Mouse (Mus musculus): ENCODE measurements around the gene Slc7a6. TPM values are rescaled to one million over a fixed set of nuclear protein-coding genes. Genes with fewer than 3 reads are reported as not detected.
A peak's percentile ranks its signal among the peaks of the same experiment; 100 is the strongest.

Gene Slc7a6
- polyA plus RNA-seq, 1 experiment from 2014 or later, result 63.8 TPM

DNA sequence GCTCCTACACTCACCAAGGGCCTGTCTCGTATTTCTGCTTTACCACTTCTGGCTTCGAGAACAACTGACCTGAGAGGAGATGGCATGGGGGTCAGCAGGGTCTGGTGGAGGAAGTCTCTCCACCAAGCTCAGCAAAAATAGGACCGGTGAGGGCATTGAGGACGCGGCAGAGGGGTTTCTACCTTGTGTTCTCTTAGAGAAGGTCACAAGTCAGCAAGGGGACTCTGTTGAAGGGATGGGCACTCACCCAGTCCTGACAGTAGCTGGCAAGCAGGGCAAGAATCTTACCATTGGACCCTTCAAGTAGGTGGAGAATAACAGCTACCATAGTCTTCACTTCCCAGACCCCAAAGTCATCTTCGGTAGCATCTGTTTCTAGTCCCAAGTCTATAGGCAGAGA, 34.7 kb upstream of the Slc7a6 start:
- peaks cover 38% of the 10 kb centered on the region for H3K36me3 ChIP-seq
- H3K9me3 ChIP-seq, result no peaks in the 10 kb centered on the region
- ATAC-seq (ENCODE audit: low FRiP score, low read depth), result no peak
- H3K4me3 ChIP-seq, result no peak overlapping the region
- no peak overlapping the region for H3K9ac ChIP-seq (replicated peaks)
- H3K27me3 ChIP-seq, result peaks cover 61% of the 10 kb centered on the region
- 73% methylated on average over 6 of the region's 6 CpGs for WGBS
- H3K4me1 ChIP-seq, result peaks cover 30% of the 10 kb centered on the region
- H3K4me2 ChIP-seq (replicated peaks), result no peak overlapping the region
- no peak overlapping the region for H3K27ac ChIP-seq (replicated peaks)

DNA sequence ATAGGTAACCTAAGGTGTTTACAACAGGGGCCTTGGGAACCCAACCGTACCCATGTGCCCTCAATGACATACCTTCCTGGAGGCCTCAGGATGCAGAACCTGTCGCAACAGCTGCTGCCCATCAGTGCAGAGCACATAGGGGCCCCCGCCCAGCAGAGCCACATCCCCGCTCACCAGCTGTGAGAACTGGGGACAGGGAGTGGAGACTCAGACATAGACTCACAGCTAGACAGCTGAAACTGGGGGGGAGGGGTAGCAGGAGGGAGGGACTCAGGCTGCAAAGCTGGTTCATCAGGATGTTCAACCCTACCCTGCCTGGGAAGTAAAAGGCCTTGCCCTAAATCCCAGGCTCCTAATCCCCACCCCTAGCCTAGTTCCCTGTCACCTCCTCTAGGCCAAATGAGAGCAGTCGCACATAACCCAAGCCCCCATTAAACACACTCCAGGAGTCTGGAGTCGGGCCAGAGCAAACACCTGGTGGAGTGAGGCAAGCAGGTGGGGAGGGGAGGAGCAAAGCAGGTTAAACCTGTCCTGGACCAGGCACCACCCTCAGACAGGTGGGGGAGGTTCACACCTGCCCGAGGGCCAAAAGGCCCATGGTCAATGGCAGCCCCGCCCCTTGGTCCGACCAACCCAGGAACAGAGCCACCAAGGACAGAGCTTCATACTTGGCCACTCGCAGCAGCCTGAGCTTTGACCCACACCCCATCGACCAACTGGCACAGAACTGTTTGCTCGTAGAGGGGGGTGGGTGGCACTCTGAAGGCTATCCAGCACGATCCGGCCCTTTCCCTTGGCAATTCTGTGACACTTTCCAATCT, 33.7 kb upstream of the Slc7a6 start:
- no peak for ATAC-seq (ENCODE audit: low FRiP score, low read depth)
- no peak overlapping the region for H3K9ac ChIP-seq (replicated peaks)
- H3K4me3 ChIP-seq, result no peak overlapping the region
- H3K4me2 ChIP-seq (replicated peaks), result no peak overlapping the region
- H3K36me3 ChIP-seq, result peaks cover 30% of the 10 kb centered on the region
- H3K9me3 ChIP-seq, result no peaks in the 10 kb centered on the region
- peaks cover 30% of the 10 kb centered on the region for H3K4me1 ChIP-seq
- WGBS, result 23% methylated on average over 14 of the region's 14 CpGs
- H3K27me3 ChIP-seq, result peaks cover 71% of the 10 kb centered on the region
- no peak overlapping the region for H3K27ac ChIP-seq (replicated peaks)

DNA sequence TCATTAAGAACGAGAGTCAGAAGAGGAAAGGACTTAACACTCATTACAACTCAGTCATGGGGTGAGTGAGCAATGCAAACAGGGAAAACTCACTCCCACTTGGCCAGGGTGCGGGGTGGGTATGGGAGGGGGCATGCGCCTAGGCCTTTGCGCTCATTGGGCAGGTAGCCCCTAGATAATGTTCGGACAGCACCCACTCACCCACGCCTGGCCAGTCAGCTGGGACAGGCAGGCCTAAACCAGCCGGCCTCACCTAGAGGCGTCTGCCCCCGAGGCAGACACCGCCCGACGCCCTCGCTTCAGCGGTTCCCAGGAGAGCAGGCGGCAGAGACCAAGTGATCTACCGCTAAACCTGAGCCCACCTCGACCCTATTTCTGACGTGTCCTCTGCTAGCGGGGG, 33.0 kb upstream of the Slc7a6 start:
- Histone ChIP-seq H3K27ac (replicated peaks) (no peak overlapping the region), H3K9ac (replicated peaks) (no peak overlapping the region), H3K4me3 (peak overlapping the region; percentile 43), H3K4me1 (peaks cover 30% of the 10 kb centered on the region), H3K4me2 (replicated peaks) (peak overlapping the region; percentile 65), H3K27me3 (peaks cover 77% of the 10 kb centered on the region), H3K36me3 (peaks cover 23% of the 10 kb centered on the region), H3K9me3 (no peaks in the 10 kb centered on the region)
- ATAC-seq (ENCODE audit: low FRiP score, low read depth), result peak; percentile 32; the same call in 1 of the 2 replicates
- WGBS, result 7% methylated on average over 19 of the region's 19 CpGs

DNA sequence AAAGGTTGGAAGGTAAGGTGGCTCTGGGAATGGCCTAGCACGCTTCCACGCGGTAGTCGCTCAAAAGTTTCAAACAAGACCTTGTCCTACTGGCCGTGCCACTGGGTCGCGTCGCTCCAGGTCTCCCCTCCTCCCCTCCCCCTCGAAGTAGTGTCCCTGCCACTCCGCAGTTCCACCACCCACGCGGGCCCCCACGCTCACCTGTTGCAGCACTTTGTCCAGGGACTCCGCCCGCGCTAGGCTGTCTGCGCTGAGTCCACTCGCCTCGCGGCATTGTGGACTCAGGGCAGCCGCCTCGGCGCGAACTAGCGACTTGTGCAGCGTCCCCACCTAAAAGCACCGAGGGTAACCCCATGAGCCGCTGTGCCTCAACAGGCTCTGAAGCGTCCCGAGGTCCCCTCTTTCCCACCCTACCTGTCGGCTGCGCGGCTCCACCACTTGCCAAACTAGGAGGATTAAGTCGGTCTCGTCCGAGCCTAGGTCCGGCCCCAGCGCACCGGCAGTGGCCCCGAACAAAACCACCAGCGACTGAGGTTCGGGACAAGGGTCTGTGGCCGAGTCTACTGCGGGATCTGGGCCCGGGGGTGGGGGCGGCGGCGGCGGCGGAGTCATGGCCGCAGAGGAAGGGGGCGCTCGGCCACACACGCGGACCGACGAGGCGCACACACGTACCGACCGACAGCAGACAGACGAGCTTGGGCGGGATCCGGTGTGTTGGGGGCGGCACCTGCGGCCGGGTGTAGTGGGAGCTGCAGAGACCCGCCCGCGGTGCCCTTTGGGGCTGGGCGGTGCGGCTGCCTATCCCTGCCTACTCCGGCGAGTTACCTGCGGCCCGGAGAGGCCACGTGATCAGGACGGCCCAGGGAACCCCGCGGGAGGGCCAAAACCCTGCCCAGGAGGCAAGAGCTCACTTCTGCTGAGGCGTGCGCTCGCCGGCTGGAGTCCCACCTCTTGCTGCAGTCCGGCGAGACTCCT, 32.2 kb upstream of the Slc7a6 start, which contains the start of gene Esrp2:
TSS of gene Esrp2 (minus strand) at position 819 of the 975 bp plus-strand sequence.
- Histone ChIP-seq H3K4me3 (peak within 1 kb of the TSS; percentile 43), H3K27me3 (peaks cover 77% of the 10 kb centered on the region), H3K4me2 (replicated peaks) (peak within 1 kb of the TSS; percentile 65), H3K4me1 (peaks cover 30% of the 10 kb centered on the region), H3K27ac (replicated peaks) (no peak within 1 kb of the TSS), H3K36me3 (peaks cover 15% of the 10 kb centered on the region; the same call in 1 of the 2 replicates), H3K9me3 (no peaks in the 10 kb centered on the region), H3K9ac (replicated peaks) (peak within 1 kb of the TSS; percentile 37)
- WGBS, result under 1% methylated on average over 85 of the region's 86 CpGs
- ATAC-seq (ENCODE audit: low FRiP score, low read depth), result no peak; the same call in 1 of the 2 replicates

DNA sequence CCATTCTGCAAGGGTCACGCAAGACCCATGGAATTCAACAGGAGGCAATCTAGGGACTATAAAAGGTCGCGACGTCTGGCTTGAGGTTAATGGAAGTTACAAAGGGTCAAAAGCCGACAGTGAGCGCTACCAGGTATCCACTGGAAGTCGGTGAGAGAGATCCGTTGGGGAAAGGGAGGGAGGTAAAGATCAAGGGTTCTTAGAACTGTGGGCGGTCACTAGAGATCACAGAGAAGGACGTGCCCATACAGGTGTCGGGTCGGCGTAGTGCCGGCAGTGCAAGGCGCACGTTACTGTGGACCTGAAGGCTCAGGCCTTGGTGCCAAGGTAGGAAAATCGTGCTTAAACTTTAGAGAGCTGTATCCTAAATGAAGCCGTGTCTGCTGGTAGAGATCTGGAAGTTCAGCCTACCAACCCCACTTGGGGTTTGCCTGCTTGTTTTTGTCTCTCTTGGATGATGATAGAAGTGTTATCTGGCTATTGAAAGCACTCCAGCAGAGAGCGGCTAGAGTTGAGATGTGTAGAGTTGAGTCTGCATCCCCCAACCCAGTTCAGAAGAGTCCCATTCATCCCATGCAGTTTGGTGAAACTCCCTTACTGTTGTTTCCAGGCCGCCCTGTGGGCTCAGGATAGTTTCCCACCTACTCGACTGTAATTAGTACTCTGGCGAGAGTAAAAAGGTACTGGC, 31.3 kb upstream of the Slc7a6 start:
- Histone ChIP-seq H3K36me3 (peaks cover 6% of the 10 kb centered on the region; the same call in 1 of the 2 replicates), H3K4me3 (peak overlapping the region; percentile 43), H3K27me3 (peaks cover 77% of the 10 kb centered on the region), H3K4me1 (peaks cover 30% of the 10 kb centered on the region), H3K4me2 (replicated peaks) (peak overlapping the region; percentile 65), H3K9me3 (no peaks in the 10 kb centered on the region), H3K27ac (replicated peaks) (no peak overlapping the region), H3K9ac (replicated peaks) (peak overlapping the region; percentile 37; the same call in 1 of the 2 replicates)
- ATAC-seq (ENCODE audit: low FRiP score, low read depth), result no peak
- WGBS, result 3% methylated on average over 22 of the region's 22 CpGs

DNA sequence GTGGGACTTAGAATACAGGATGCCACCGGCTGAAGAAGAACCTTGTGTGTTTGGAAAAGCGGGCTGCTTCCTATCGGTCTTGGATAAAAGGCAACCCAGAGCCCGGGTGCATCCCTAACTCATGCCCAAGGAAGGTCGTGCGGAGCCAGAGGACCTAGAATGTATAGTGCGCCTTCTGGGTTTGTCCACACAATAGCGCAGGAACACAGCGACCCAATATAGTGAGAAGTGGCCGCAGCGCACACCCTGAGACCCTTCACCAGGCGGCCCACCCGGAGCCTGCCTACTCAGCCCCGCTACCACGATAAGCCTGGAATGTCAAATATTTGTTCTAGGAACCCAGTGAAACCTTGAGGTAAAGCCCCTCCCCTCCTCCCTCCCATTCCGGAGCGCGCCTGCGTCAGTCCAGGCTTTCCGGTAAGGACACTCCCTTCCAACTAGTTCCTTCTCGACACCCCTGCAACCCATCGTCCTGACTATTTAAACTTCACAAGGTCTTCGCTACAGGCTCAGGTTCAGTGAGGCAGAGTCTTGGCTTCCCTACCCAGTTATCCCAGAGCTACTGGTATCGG, 30.7 kb upstream of the Slc7a6 start:
- WGBS, result 1% methylated on average over 24 of the region's 24 CpGs
- peak overlapping the region; percentile 39 for H3K9ac ChIP-seq (replicated peaks)
- no peaks in the 10 kb centered on the region for H3K9me3 ChIP-seq
- H3K27me3 ChIP-seq, result peaks cover 76% of the 10 kb centered on the region
- no peak overlapping the region for H3K27ac ChIP-seq (replicated peaks)
- peaks cover 30% of the 10 kb centered on the region for H3K4me1 ChIP-seq
- peak overlapping the region; percentile 43 for H3K4me3 ChIP-seq
- H3K4me2 ChIP-seq (replicated peaks), result peak overlapping the region; percentile 65
- no peaks in the 10 kb centered on the region for H3K36me3 ChIP-seq
- no peak for ATAC-seq (ENCODE audit: low FRiP score, low read depth)

DNA sequence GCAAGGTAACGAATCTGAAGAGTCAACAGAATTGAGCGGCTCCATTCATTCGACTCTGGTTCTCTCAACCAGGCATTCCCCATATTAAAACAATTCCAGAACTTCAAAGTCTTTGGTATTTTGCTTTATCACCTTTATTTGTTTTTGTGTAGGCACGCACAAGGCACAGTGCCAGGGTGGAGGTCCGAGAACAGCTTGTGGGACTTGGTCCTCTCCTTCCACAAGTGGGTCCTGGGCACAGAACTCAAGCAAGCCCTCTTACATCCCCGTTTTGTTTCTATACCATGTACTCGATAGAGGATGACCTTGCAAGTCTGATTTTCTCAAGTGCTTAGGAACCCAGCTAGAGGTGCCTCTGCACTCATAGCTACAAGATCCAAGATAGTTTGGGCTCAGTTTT, 30.0 kb upstream of the Slc7a6 start:
- no peaks in the 10 kb centered on the region for H3K9me3 ChIP-seq
- peaks cover 30% of the 10 kb centered on the region for H3K4me1 ChIP-seq
- ATAC-seq (ENCODE audit: low FRiP score, low read depth), result no peak
- H3K36me3 ChIP-seq, result no peaks in the 10 kb centered on the region
- H3K27me3 ChIP-seq, result peaks cover 70% of the 10 kb centered on the region
- no peak overlapping the region for H3K27ac ChIP-seq (replicated peaks)
- H3K4me2 ChIP-seq (replicated peaks), result peak overlapping the region; percentile 65
- peak overlapping the region; percentile 43 for H3K4me3 ChIP-seq
- peak overlapping the region; percentile 39; the same call in 1 of the 2 replicates for H3K9ac ChIP-seq (replicated peaks)
- 16% methylated on average over 7 of the region's 7 CpGs for WGBS

DNA sequence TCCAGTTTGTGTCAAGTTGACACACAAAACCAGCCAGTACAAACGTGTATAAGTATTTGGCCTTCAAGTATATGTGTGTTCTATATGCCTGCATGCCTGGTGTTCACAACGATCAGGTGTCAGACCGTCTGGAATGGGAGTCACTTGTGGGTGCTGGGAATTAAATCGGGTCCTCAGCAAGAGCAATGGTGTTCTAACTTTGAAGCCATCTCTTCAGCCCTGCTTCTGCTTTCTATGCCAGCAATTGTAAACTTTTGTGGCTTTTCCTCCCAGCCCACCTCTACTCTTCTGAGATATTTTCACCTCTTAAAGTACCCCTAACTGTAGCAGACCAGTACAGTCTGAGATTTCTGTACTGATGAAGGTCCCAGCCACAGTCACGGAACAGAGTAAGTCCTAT, 28.5 kb upstream of the Slc7a6 start:
- 75% methylated on average over 5 of the region's 5 CpGs for WGBS
- peaks cover 54% of the 10 kb centered on the region for H3K27me3 ChIP-seq

DNA sequence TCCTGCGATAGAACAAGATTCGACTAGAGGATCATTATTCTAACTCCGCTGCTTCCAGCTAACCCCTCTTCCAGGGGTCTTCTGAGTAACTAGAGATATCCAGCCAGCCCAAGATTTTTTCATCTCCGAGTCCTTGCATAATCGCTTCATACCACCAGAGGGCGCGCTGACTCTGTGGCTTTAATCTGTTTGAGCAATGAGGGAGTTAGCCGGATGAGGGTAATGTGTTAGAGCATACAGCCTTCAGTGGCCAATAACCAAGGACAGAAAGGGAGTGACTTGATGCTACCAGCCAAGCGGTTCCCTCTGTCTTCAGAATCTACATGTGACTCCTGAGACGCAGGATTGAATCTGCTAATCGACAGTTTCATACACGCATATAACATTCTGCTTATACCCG, 27.9 kb upstream of the Slc7a6 start:
- H3K4me2 ChIP-seq (replicated peaks), result no peak overlapping the region
- H3K27me3 ChIP-seq, result peaks cover 48% of the 10 kb centered on the region
- H3K27ac ChIP-seq (replicated peaks), result no peak overlapping the region
- no peaks in the 10 kb centered on the region for H3K36me3 ChIP-seq
- no peak overlapping the region for H3K9ac ChIP-seq (replicated peaks)
- no peaks in the 10 kb centered on the region for H3K9me3 ChIP-seq
- no peak overlapping the region for H3K4me3 ChIP-seq
- 22% methylated on average over 13 of the region's 13 CpGs for WGBS
- H3K4me1 ChIP-seq, result peaks cover 29% of the 10 kb centered on the region
- ATAC-seq (ENCODE audit: low FRiP score, low read depth), result peak; percentile 68; the same call in 1 of the 2 replicates

More for the DNA sequence above, 28.5 kb upstream of the Slc7a6 start:
- Histone ChIP-seq H3K9me3 (no peaks in the 10 kb centered on the region), H3K4me2 (replicated peaks) (no peak overlapping the region), H3K4me3 (no peak overlapping the region), H3K27ac (replicated peaks) (no peak overlapping the region), H3K4me1 (peaks cover 30% of the 10 kb centered on the region), H3K36me3 (no peaks in the 10 kb centered on the region), H3K9ac (replicated peaks) (no peak overlapping the region)
- no peak for ATAC-seq (ENCODE audit: low FRiP score, low read depth)

DNA sequence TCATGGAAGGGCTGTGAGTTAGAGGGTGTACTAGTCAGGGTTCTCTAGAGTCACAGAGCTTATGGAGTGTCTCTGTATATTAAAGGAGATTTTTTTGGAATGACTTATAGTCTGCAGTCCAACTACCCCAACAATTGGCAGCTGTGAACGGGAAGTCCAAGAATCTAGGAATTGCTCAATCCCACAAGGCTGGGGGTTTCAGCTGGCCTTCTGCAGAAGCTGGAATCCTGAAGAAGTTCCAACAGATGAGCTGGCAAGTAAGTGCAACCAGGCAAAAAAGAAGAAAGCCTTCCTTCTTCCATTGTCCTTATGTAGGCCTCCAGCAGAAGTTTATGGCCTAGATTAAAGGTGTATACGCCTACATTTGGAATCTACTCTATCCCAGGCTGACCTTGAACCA, 23.3 kb upstream of the Slc7a6 start:
- H3K4me1 ChIP-seq, result 0 out of 2 replicates have a peak, but pooled peaks cover 2% of the 10 kb centered on the region
- no peak overlapping the region for H3K27ac ChIP-seq (replicated peaks)
- WGBS, result 91% methylated on average over 2 of the region's 2 CpGs
- H3K4me2 ChIP-seq (replicated peaks), result no peak overlapping the region
- no peak for ATAC-seq (ENCODE audit: low FRiP score, low read depth)
- H3K9ac ChIP-seq (replicated peaks), result no peak overlapping the region
- no peak overlapping the region for H3K4me3 ChIP-seq
- H3K36me3 ChIP-seq, result no peaks in the 10 kb centered on the region
- no peaks in the 10 kb centered on the region for H3K9me3 ChIP-seq
- peaks cover 3% of the 10 kb centered on the region for H3K27me3 ChIP-seq

DNA sequence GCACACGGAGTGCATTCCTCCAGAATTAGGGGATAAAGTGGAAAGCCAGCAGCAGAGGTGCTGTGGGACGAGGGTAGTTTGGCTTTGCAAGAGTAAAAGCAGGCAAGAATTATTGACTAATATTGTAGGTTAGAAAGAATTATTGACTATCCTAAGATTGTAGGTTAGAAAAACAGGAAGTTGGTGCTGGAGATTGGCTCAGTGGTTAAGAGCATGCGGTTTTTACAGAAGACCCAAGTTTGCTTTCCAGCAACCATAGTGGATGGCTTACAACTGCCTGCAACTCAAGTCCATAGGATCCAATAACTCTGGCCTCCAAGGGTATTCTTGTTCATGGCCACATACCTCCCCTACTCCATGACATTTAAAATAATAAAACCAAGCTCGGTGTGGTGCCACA, 22.6 kb upstream of the Slc7a6 start:
- no peak overlapping the region for H3K27ac ChIP-seq (replicated peaks)
- no peaks in the 10 kb centered on the region for H3K36me3 ChIP-seq
- no peak overlapping the region for H3K9ac ChIP-seq (replicated peaks)
- no peak overlapping the region for H3K4me3 ChIP-seq
- no peak overlapping the region for H3K4me2 ChIP-seq (replicated peaks)
- no peak for ATAC-seq (ENCODE audit: low FRiP score, low read depth)
- WGBS, result 94% methylated on average over 4 of the region's 4 CpGs
- no peaks in the 10 kb centered on the region for H3K9me3 ChIP-seq
- peaks cover 7% of the 10 kb centered on the region for H3K4me1 ChIP-seq
- no peaks in the 10 kb centered on the region for H3K27me3 ChIP-seq
